In genomic region chr6:50223606-50224005, GRCm38 (mm10) we compare ENCODE assay signal across 27 mouse cellular contexts.
"Had no signal": no experiment of that assay in that cellular context is flagged by ENCODE, and none has a peak within 500 bp of the region (broad histone marks: within the 10 kb centered on the region; RNA-seq: fewer than 3 reads in every experiment).

No protein-coding gene starts in this region.

- H3K9me3 ChIP-seq: embryonic facial prominence, embryonic 10.5 days; embryonic facial prominence, embryonic 12.5 days; embryonic facial prominence, embryonic 13.5 days; embryonic facial prominence, embryonic 15.5 days; forebrain, embryonic 10.5 days; forebrain, embryonic 12.5 days; forebrain, embryonic 13.5 days; forebrain, embryonic 15.5 days had no signal

- DNase-seq: cerebellum, adult 2 months; cerebellum, adult 8-10 months; cerebellum, adult 9-10 months; cerebellum, adult 9-11 months; cerebellum, postnatal 10 days; cerebellum, postnatal 14 days; cerebellum, postnatal 25 days; cerebellum, postnatal 36 days; embryo, embryonic 11 days; forebrain, postnatal 0 days; gastrocnemius, adult 2 months; gastrocnemius, postnatal 10 days; gastrocnemius, postnatal 14 days; gastrocnemius, postnatal 25 days; gastrocnemius, postnatal 36 days; heart, adult 2 months had no signal

- H3K4me1 ChIP-seq: embryonic facial prominence, embryonic 15.5 days; forebrain, embryonic 10.5 days; forebrain, embryonic 12.5 days; forebrain, embryonic 13.5 days; forebrain, embryonic 15.5 days had no signal

- H3K4me2 ChIP-seq: embryonic facial prominence, embryonic 12.5 days; embryonic facial prominence, embryonic 13.5 days; embryonic facial prominence, embryonic 15.5 days; forebrain, embryonic 12.5 days; forebrain, embryonic 13.5 days; forebrain, embryonic 15.5 days had no signal

- H3K27ac ChIP-seq: embryonic facial prominence, embryonic 10.5 days; embryonic facial prominence, embryonic 12.5 days; embryonic facial prominence, embryonic 13.5 days; embryonic facial prominence, embryonic 15.5 days; forebrain, embryonic 10.5 days; forebrain, embryonic 12.5 days; forebrain, embryonic 13.5 days; forebrain, embryonic 15.5 days; gastrocnemius, adult 2 months; heart, adult 2 months had no signal

- H3K27me3 ChIP-seq: embryonic facial prominence, embryonic 12.5 days; embryonic facial prominence, embryonic 13.5 days; embryonic facial prominence, embryonic 15.5 days; forebrain, embryonic 12.5 days; forebrain, embryonic 13.5 days; forebrain, embryonic 15.5 days had no signal

- ATAC-seq: forebrain, embryonic 13.5 days; forebrain, embryonic 14.5 days; forebrain, embryonic 15.5 days; forebrain, embryonic 16.5 days; forebrain, postnatal 0 days had no signal

- H3K36me3 ChIP-seq: embryonic facial prominence, embryonic 10.5 days; embryonic facial prominence, embryonic 12.5 days; embryonic facial prominence, embryonic 13.5 days; embryonic facial prominence, embryonic 15.5 days; forebrain, embryonic 10.5 days; forebrain, embryonic 12.5 days; forebrain, embryonic 15.5 days had no signal

- H3K9ac ChIP-seq: embryonic facial prominence, embryonic 12.5 days; embryonic facial prominence, embryonic 13.5 days; embryonic facial prominence, embryonic 15.5 days; forebrain, embryonic 12.5 days; forebrain, embryonic 13.5 days; forebrain, embryonic 15.5 days; forebrain, postnatal 0 days had no signal

- H3K4me3 ChIP-seq: embryonic facial prominence, embryonic 10.5 days; embryonic facial prominence, embryonic 12.5 days; embryonic facial prominence, embryonic 13.5 days; embryonic facial prominence, embryonic 15.5 days; erythroblast, embryonic 14.5 days; forebrain, embryonic 10.5 days; forebrain, embryonic 12.5 days; forebrain, embryonic 13.5 days; forebrain, embryonic 15.5 days; gastrocnemius, adult 2 months; heart, adult 2 months had no signal
